8 mouse cellular contexts compared by ENCODE assay signal in the genomic region with DNA sequence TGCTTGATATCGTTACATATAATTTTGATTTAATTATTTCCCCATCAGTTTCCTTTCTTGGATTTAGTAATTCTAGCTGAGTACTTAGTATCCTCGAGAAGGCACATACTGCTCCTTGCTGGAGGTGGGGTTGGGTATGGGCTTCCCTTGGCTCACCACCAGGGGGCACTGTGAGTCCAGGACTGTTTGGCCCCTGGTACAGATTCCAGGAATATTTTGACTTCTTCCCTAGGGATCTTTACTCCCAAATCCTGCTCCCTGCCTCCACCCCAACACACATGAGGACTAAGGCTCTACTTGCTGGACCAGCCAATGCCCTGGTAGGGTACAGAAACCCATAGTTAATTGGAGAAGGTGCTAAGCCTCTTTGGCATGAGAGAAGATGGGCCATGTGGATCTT. TPM values are rescaled to one million over a fixed set of nuclear protein-coding genes. Genes with fewer than 3 reads are reported as not detected.
A peak's percentile ranks its signal among the peaks of the same experiment; 100 is the strongest.
DNase-seq lines count a peak whose midpoint lies in the region; ATAC-seq and TF ChIP-seq lines count a peak whose summit lies in the region.

No protein-coding gene starts in this region.

- H3K27ac ChIP-seq in intestine, embryonic 14.5 days (ENCODE audit: low read depth) = no peak overlapping the region
- H3K27ac ChIP-seq in intestine, embryonic 15.5 days = no peak overlapping the region
- H3K27ac ChIP-seq in gastrocnemius, adult 2 months = no peak overlapping the region
- no peak overlapping the region for H3K27ac ChIP-seq in midbrain, embryonic 14.5 days (replicated peaks; ENCODE audit: low read depth, low read length)
- H3K27ac ChIP-seq in spleen, adult 2 months (ENCODE audit: insufficient read depth, low read length) = no peak overlapping the region

- H3K4me3 ChIP-seq in intestine, embryonic 14.5 days (ENCODE audit: low read depth, low read length) = no peak overlapping the region
- no peak overlapping the region for H3K4me3 ChIP-seq in intestine, embryonic 15.5 days (replicated peaks)
- H3K4me3 ChIP-seq in gastrocnemius, adult 2 months = no peak overlapping the region
- no peak overlapping the region for H3K4me3 ChIP-seq in midbrain, embryonic 14.5 days (replicated peaks; ENCODE audit: low read depth, low read length)
- H3K4me3 ChIP-seq in spleen, adult 2 months (ENCODE audit: extremely low read depth, insufficient read depth, insufficient read length) = no peak overlapping the region

- DNase-seq in intestine, embryonic 14.5 days (ENCODE audit: low spot score) = peak; percentile 85
- DNase-seq in cerebellum, postnatal 36 days = peak; percentile 61 to 71
- peak; percentile 74 for DNase-seq in gastrocnemius, adult 2 months
- DNase-seq in kidney, adult 18-20 months = peak; percentile 72
- peak; percentile 60 to 78 for DNase-seq in left cerebral cortex, postnatal 14 days (ENCODE audit: low spot score in 2 of 2)
- peak; percentile 82 for DNase-seq in midbrain, embryonic 14.5 days
- DNase-seq in spleen, adult 2 months (ENCODE audit: low read depth in 1 of 2, low spot score in 2 of 2) = peak in 1 of 2 experiments; percentile 26

- H3K9ac ChIP-seq in intestine, embryonic 14.5 days (ENCODE audit: low read length) = no peak overlapping the region
- H3K9ac ChIP-seq in intestine, embryonic 15.5 days = no peak overlapping the region
- H3K9ac ChIP-seq in midbrain, embryonic 14.5 days (replicated peaks; ENCODE audit: low read length) = no peak overlapping the region

- TF ChIP-seq POLR2A in spleen, adult 2 months (IDR thresholded peaks at IDR 0.05; ENCODE audit: low read depth, low read length) = no peak

- ATAC-seq in intestine, embryonic 14.5 days (replicated peaks; ENCODE audit: low FRiP score, low TSS enrichment, low read depth) = no peak
- ATAC-seq in intestine, embryonic 15.5 days = no peak
- ATAC-seq in midbrain, embryonic 14.5 days (ENCODE audit: low FRiP score, low TSS enrichment) = no peak

- no peaks in the 10 kb centered on the region for H3K36me3 ChIP-seq in intestine, embryonic 14.5 days (ENCODE audit: control insufficient read depth, insufficient read depth, low read length)
- no peaks in the 10 kb centered on the region for H3K36me3 ChIP-seq in intestine, embryonic 15.5 days
- H3K36me3 ChIP-seq in midbrain, embryonic 14.5 days (ENCODE audit: control insufficient read depth, insufficient read depth, low read length) = no peaks in the 10 kb centered on the region
- no peaks in the 10 kb centered on the region for H3K36me3 ChIP-seq in spleen, adult 2 months (ENCODE audit: control insufficient read depth, insufficient read depth, low read length)

- H3K4me2 ChIP-seq in intestine, embryonic 14.5 days (ENCODE audit: low read length) = no peak overlapping the region
- H3K4me2 ChIP-seq in intestine, embryonic 15.5 days (replicated peaks) = no peak overlapping the region
- no peak overlapping the region for H3K4me2 ChIP-seq in midbrain, embryonic 14.5 days (ENCODE audit: low read length)

- no peaks in the 10 kb centered on the region for H3K27me3 ChIP-seq in intestine, embryonic 14.5 days (replicated peaks; ENCODE audit: control insufficient read depth, insufficient read depth, low read length)
- H3K27me3 ChIP-seq in intestine, embryonic 15.5 days (replicated peaks) = no peaks in the 10 kb centered on the region
- no peaks in the 10 kb centered on the region for H3K27me3 ChIP-seq in midbrain, embryonic 14.5 days (ENCODE audit: control insufficient read depth, insufficient read depth, low read length)
- no peaks in the 10 kb centered on the region for H3K27me3 ChIP-seq in spleen, adult 2 months (ENCODE audit: control insufficient read depth, insufficient read depth, low read length)

- no peaks in the 10 kb centered on the region for H3K9me3 ChIP-seq in intestine, embryonic 14.5 days (ENCODE audit: control insufficient read depth, low read length)
- no peaks in the 10 kb centered on the region for H3K9me3 ChIP-seq in intestine, embryonic 15.5 days
- H3K9me3 ChIP-seq in midbrain, embryonic 14.5 days (ENCODE audit: control insufficient read depth, low read length) = no peaks in the 10 kb centered on the region

- WGBS in intestine, embryonic 14.5 days = 12% methylated on average over 2 of the region's 2 CpGs
- WGBS in intestine, embryonic 15.5 days = 15% methylated on average over 2 of the region's 2 CpGs
- 11% methylated on average over 2 of the region's 2 CpGs for WGBS in midbrain, embryonic 14.5 days
- 10% methylated on average over 2 of the region's 2 CpGs for WGBS in spleen, adult 2 months

- intact Hi-C loops in gastrocnemius, adult 2 months (cut with DNase I) = loop anchor here (1.0 kb wide), 1 partner anchor 548 kb away; no protein-coding TSS in a partner anchor
- intact Hi-C loops in left cerebral cortex, postnatal 14 days (cut with DNase I) = loop anchor here (5.0 kb wide), 3 partner anchors 49 to 549 kb away; no protein-coding TSS in a partner anchor

- peak; percentile 81 for TF ChIP-seq CTCF in gastrocnemius, adult 2 months (IDR thresholded peaks at IDR 0.05)
- TF ChIP-seq CTCF in spleen, adult 2 months (IDR thresholded peaks at IDR 0.05; ENCODE audit: extremely low read depth, insufficient read depth, insufficient read length, insufficient replicate concordance) = peak; percentile 56; the same call in 1 of the 2 replicates

- H3K4me1 ChIP-seq in intestine, embryonic 14.5 days (replicated peaks; ENCODE audit: control insufficient read depth, insufficient read depth, low read length) = no peaks in the 10 kb centered on the region
- H3K4me1 ChIP-seq in intestine, embryonic 15.5 days (replicated peaks) = no peaks in the 10 kb centered on the region
- H3K4me1 ChIP-seq in midbrain, embryonic 14.5 days (ENCODE audit: control insufficient read depth, insufficient read depth, low read length) = no peaks in the 10 kb centered on the region
- H3K4me1 ChIP-seq in spleen, adult 2 months (ENCODE audit: control insufficient read depth, insufficient read depth, insufficient read length) = no peaks in the 10 kb centered on the region

RNA-seq across cellular contexts. Expression of a gene that starts 36.0 kb away (rescaled TPM):
- polyA plus RNA-seq in intestine, embryonic 14.5 days (2014; fragmentation: Nextera tagmentation; extraction: Ambion mirVana) = 58.2 and 66.3 TPM in 2 replicates
- 56.6 and 62.6 TPM in 2 replicates for polyA plus RNA-seq in intestine, embryonic 15.5 days (2015; fragmentation: Nextera tagmentation; extraction: Ambion mirVana)
- total RNA-seq in gastrocnemius, adult 2 months (2021) = 10 to 100 TPM; 57.7 to 68.8 TPM
- total RNA-seq in left cerebral cortex, postnatal 14 days (2021) = 10 to 100 TPM; 53.9 to 58.5 TPM
- 74.0 and 79.3 TPM in 2 replicates for polyA plus RNA-seq in midbrain, embryonic 14.5 days (2014; fragmentation: Nextera tagmentation; extraction: Ambion mirVana)
- 4.4 and 4.9 TPM in 2 replicates for polyA plus RNA-seq in spleen, adult 2 months (2012; rRNA removed)
